Mouse (Mus musculus) lung, postnatal 10 days (tissue): Measurements from ENCODE around the gene Dusp13.

Experiments
- DNase-seq: peaks from one replicate; pipeline ENCODE4 v3.0.0; 2021

Gene Dusp13

DNA sequence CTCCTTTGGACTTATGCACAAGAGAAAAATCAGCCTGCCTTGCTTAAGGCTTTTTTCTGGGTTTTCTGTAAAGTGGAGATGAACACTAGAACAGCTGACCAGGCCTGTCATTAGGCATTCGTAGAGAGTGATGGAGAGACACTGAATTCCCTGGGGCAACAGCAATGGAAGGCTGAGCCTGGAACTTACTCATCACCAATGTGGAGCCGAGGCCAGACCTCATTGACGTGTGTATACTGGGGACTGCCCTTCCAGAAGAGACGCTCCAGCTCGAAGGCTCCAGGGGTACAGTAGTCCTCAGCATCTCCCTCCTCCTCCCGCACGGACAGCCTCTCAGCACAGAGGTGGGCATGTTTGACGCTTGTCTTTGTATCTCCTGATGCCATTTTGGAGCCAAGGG, 48.3 kb downstream of the Dusp13 start:
- no peak for DNase-seq

DNA sequence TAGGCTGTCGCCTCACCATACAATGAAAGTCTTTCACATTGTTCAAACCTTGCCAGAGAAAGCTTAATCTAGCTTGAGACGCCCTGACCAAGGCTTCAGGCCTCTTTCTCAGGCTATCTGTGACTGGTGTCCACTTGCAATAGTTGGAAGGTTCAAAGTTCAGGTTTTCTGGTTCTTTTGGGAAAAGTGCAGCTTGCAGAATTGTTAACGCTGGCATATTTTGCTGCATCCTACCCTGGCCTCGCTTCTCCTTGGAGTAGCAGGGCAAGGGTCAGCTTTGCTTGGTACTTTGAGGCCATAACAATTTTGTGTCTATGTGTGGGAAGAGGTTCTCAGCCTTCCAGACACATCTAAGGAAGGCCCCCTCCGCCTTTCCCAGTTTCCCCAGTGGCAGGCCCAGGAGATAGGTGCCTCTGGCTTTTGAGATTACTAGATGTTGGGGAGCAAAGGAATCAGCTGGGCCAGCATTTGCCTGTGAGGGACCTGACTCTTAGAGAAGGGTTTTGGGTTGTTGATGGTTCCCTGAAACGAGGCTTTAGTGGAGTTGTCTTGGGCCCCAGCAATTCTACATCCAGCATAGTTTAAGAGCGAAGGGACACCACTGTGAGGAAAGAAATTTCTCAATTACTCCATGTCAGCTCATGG, 54.7 kb downstream of the Dusp13 start:
- DNase-seq = no peak

- DNase-seq = peak; percentile 53
Observed at GRCm38 (mm10) chr14:21695020-21695419, 56.0 kb downstream of the Dusp13 start.

DNA sequence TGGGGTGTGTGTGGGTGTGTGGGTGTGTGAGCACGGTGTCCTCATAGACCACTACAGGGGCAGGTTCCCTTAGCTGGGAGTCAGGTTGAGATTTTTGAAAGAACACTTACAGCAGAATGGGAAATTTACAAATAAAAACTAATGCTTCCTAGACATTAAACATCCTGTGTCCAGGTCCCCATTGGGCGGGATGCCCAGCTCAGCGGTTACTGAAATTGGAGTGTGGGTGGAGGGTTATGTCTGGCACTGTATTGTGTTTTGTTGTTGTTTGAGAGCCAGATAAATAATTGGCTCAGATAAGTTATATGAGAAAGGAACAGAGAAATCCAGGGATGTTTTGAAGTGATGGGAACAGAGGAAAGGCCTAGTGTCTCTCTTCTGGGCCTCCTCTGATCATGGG, 59.9 kb downstream of the Dusp13 start:
- DNase-seq = peak; percentile 70

GRCm38 (mm10) chr14:21686376-21687279, 64.4 kb downstream of the Dusp13 start:
- peak; percentile 37 for DNase-seq

GRCm38 (mm10) chr14:21685411-21686146, 65.4 kb downstream of the Dusp13 start:
- no peak for DNase-seq

DNA sequence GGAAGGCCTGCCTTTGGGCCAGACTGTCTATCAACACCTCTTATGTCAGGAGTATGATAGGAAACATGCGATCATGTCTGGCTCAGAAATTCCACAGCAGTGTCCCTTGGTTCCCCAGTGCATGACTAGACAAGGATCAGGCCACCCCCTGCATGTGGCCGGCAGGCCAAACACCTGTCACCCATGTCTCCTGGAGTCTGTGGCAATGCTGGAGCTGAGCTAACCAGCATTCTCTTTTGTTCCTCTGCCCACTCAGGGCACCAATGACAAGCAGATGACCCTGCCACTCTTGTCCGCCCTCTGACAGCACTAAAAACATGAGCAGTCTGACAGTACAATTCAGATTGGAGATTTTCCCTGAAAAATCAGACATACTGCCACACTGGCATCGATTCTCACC, 67.1 kb downstream of the Dusp13 start:
- no peak for DNase-seq
